Mouse (Mus musculus) adrenal gland, postnatal 4 days (tissue): ENCODE measurements around the gene Gm4312. TPM values are rescaled to one million over a fixed set of nuclear protein-coding genes. Genes with fewer than 3 reads are reported as not detected.
"Not testable (repeated sequence)": the region's sequence is repeated elsewhere in the genome, so short reads cannot be mapped to it uniquely, and the experiment has no call there.

Experiments
- DNase-seq, 2 experiments: peaks; one replicate each; pipeline ENCODE4 v3.0.0; 2021 to 2022; ENCODE audit warnings: low spot score in 2 of 2, mixed read lengths in 2 of 2
- long read RNA-seq, 2 experiments: library from polyadenylated mRNA; stranded (forward); transcript quantifications; one replicate each; pipeline ENCODE4 v2.0.0; 2021
- total RNA-seq, 2 experiments: library from RNA; stranded (reverse); gene quantifications; 2 replicates each; pipeline ENCODE4 v1.2.3; 2021

The Gm4312 gene
- not detected for total RNA-seq
- long read RNA-seq, experiment 1: 0 reads
- long read RNA-seq, experiment 2: 0 reads

DNA sequence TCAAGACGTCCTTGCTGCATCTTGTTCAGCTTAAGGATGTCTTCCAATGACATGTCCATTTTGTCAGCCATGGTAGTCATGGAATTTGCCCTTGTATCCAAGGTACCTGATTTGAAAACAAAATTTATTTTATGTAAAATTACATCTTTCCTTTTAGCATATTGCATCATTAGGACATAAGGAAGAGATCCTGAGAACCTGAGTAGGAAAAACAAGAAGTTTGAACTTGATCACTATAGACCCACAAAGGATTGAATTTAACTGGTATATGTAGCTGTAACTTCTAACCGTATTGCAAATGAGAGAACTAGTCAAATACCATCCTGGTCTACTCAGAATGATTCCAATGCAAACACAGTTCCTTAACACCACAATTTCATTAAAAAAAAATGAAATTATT lies at the start of gene Gm4312:
Gm4312 (minus strand) TSS at position 101 of the 400 bp plus-strand sequence.
- DNase-seq: not testable (repeated sequence)

DNA sequence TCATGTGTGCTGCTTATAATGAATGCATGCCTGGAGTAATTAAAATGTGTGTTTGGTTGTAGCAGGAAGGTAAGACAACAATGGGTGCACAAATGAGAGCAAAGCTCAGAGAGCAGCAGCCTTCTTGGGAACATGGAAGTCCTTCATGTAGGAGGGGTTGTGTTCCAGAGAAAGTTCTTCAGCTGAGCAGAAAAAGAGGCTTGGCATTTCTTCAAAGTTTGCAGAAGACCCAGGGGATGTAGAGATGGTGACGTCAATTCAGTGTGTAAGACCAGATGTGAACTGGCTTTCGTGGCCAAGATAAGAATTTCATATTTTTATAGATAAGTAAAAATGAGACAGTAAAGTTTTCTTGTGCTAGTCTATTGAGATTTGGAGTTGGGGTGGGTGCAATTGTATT lies 45.2 kb upstream of the Gm4312 start:
- DNase-seq: no peak

DNA sequence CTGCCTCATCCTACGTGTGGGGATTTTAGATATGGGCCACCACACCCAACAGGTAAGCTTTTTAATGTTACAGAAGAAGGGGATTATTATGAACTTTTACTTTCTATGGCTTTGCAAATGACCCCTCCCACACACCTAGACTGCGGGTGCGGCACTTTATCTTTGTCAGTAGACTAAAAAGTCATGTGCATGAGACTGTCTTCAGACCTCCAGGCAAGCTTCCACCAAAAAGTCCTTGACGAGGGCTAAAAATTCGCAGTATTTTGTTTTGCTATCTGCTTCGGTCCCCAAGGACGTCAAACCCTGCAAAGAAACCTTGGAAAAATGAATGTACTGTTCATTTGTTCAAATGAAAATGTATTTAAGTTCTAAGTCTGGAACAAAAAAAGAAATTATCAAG lies 33.2 kb upstream of the Gm4312 start:
- no peak for DNase-seq

GRCm38 (mm10) chr10:100402301-100402700 lies 19.9 kb upstream of the Gm4312 start:
- DNase-seq: not testable (repeated sequence)

DNA sequence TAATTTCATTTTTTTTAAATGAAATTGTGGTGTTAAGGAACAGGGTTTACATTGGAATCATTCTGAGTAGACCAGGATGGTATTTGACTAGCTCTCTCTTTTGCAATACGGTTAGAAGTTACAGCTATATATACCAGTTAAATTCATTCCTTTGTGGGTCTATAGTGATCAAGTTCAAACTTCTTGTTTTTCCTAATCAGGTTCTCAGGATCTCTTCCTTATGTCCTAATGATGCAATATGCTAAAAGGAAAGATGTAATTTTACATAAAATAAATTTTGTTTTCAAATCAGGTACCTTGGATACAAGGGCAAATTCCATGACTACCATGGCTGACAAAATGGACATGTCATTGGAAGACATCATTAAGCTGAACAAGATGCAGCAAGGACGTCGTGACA lies 21.3 kb downstream of the Gm4312 start, which contains the start of gene Gm4307:
Gm4307 (plus strand) TSS at position 301 of the 400 bp plus-strand sequence.
- not testable (repeated sequence) for DNase-seq

- peak; percentile 4 to 5 for DNase-seq
Observed at GRCm38 (mm10) chr10:100356841-100357240, 25.5 kb downstream of the Gm4312 start.

- not testable (repeated sequence) for DNase-seq
Observed at GRCm38 (mm10) chr10:100350793-100351192, 31.6 kb downstream of the Gm4312 start, which contains the start of gene Gm4305. Gene Gm4305 (plus strand): TSS chr10:100351093.

- DNase-seq: not testable (repeated sequence)
Observed at GRCm38 (mm10) chr10:100345672-100346071, 36.7 kb downstream of the Gm4312 start, which contains the start of gene Gm4303. Gene Gm4303 (plus strand): TSS chr10:100345972.

GRCm38 (mm10) chr10:100340536-100340935 lies 41.8 kb downstream of the Gm4312 start, which contains the start of gene Gm4302:
Gene Gm4302 (plus strand): TSS chr10:100340836.
- DNase-seq: not testable (repeated sequence)

GRCm38 (mm10) chr10:100335376-100335775 lies 47.0 kb downstream of the Gm4312 start, which contains the start of gene Gm4301:
Gene Gm4301 (plus strand): TSS chr10:100335676.
- DNase-seq: not testable (repeated sequence)

Other genes with a start within 250 kb of the Gm4312 start
- not detected for gene Gm4301, start 46.9 kb downstream of the Gm4312 start, total RNA-seq
- gene Gm4302, start 41.7 kb downstream of the Gm4312 start, total RNA-seq: not detected
- not detected for gene Gm4303, start 36.6 kb downstream of the Gm4312 start, total RNA-seq
- gene Gm4305, start 31.5 kb downstream of the Gm4312 start, total RNA-seq: not detected
- not detected for gene Gm4307, start 21.2 kb downstream of the Gm4312 start, total RNA-seq
- gene Tmtc3, start 104.8 kb upstream of the Gm4312 start, total RNA-seq: 10 to 100 TPM; 24.8 to 25.4 TPM
- 10 to 100 TPM in 1 of 2 experiments, 1 to 10 TPM in 1; 9.1 to 12.2 TPM for gene Cep290, start 105.0 kb upstream of the Gm4312 start, total RNA-seq
- 10 to 100 TPM in 1 of 2 experiments, 1 to 10 TPM in 1; 10.0 to 12.4 TPM for gene 4930430F08Rik, start 207.9 kb upstream of the Gm4312 start, total RNA-seq
- gene 1700017N19Rik, start 207.9 kb upstream of the Gm4312 start, total RNA-seq: not detected